Mouse (Mus musculus): ENCODE data around the gene Tstd1. TPM values are rescaled to one million over a fixed set of nuclear protein-coding genes. Genes with fewer than 3 reads are reported as not detected.
A peak's percentile ranks its signal among the peaks of the same experiment; 100 is the strongest.

The Tstd1 gene
- 11.7 and 13.3 TPM in 2 replicates for polyA plus RNA-seq (2015; fragmentation: Nextera tagmentation; extraction: Ambion mirVana)

- H3K9ac ChIP-seq (replicated peaks) = no peak within 1 kb of the TSS
- H3K9me3 ChIP-seq = no peaks in the 10 kb centered on the region
- no peak within 1 kb of the TSS for H3K4me3 ChIP-seq (replicated peaks)
- H3K27me3 ChIP-seq = no peaks in the 10 kb centered on the region
- H3K36me3 ChIP-seq = peaks cover 74% of the 10 kb centered on the region
- peak within 1 kb of the TSS; percentile 63 for H3K27ac ChIP-seq
- 89% methylated on average over 5 of the region's 5 CpGs for WGBS
- H3K4me2 ChIP-seq (replicated peaks) = no peak within 1 kb of the TSS
- H3K4me1 ChIP-seq (replicated peaks) = peaks cover 30% of the 10 kb centered on the region
- ATAC-seq = peak; percentile 19; the same call in 1 of the 2 replicates
Observed at GRCm38 (mm10) chr1:171418660-171419059, at the start of gene Tstd1. TSS of gene Tstd1 (plus strand) at chr1:171418872.

- H3K4me1 ChIP-seq (replicated peaks) = peaks cover 7% of the 10 kb centered on the region; the same call in 1 of the 2 replicates
- WGBS = 39% methylated on average over 20 of the region's 20 CpGs
- no peaks in the 10 kb centered on the region for H3K9me3 ChIP-seq
- no peak within 1 kb of the TSS for H3K9ac ChIP-seq (replicated peaks)
- H3K4me3 ChIP-seq (replicated peaks) = no peak within 1 kb of the TSS
- no peak for ATAC-seq
- H3K27ac ChIP-seq = no peak within 1 kb of the TSS
- peaks cover 17% of the 10 kb centered on the region for H3K27me3 ChIP-seq
- no peaks in the 10 kb centered on the region for H3K36me3 ChIP-seq
- no peak within 1 kb of the TSS for H3K4me2 ChIP-seq (replicated peaks)
Observed at GRCm38 (mm10) chr1:171369845-171370556, 48.7 kb upstream of the Tstd1 start, which contains the start of gene Nectin4. TSS of gene Nectin4 (plus strand) at chr1:171370099.

- Histone ChIP-seq H3K4me3 (replicated peaks) (no peak overlapping the region), H3K27me3 (peaks cover 17% of the 10 kb centered on the region), H3K4me1 (replicated peaks) (peaks cover 7% of the 10 kb centered on the region; the same call in 1 of the 2 replicates), H3K4me2 (replicated peaks) (no peak overlapping the region), H3K9ac (replicated peaks) (no peak overlapping the region), H3K27ac (no peak overlapping the region), H3K9me3 (no peaks in the 10 kb centered on the region), H3K36me3 (no peaks in the 10 kb centered on the region)
- no peak for ATAC-seq
- 49% methylated on average over 3 of the region's 3 CpGs for WGBS
Observed at GRCm38 (mm10) chr1:171372880-171373279, 45.8 kb upstream of the Tstd1 start.

- WGBS = 0% methylated on average over 3 of the region's 4 CpGs
- no peaks in the 10 kb centered on the region for H3K9me3 ChIP-seq
- no peak overlapping the region for H3K4me3 ChIP-seq (replicated peaks)
- no peak overlapping the region for H3K4me2 ChIP-seq (replicated peaks)
- peaks cover 7% of the 10 kb centered on the region; the same call in 1 of the 2 replicates for H3K4me1 ChIP-seq (replicated peaks)
- peaks cover 17% of the 10 kb centered on the region for H3K27me3 ChIP-seq
- no peak overlapping the region for H3K27ac ChIP-seq
- no peak overlapping the region for H3K9ac ChIP-seq (replicated peaks)
- H3K36me3 ChIP-seq = no peaks in the 10 kb centered on the region
- ATAC-seq = 0 out of 2 replicates have a peak, but pooled peaks have one; percentile 24
Observed at GRCm38 (mm10) chr1:171373946-171374345, 44.7 kb upstream of the Tstd1 start.

- Histone ChIP-seq H3K4me2 (replicated peaks) (no peak overlapping the region), H3K4me3 (replicated peaks) (no peak overlapping the region), H3K27me3 (peaks cover 14% of the 10 kb centered on the region), H3K36me3 (no peaks in the 10 kb centered on the region), H3K4me1 (replicated peaks) (peaks cover 19% of the 10 kb centered on the region), H3K27ac (no peak overlapping the region), H3K9ac (replicated peaks) (no peak overlapping the region), H3K9me3 (no peaks in the 10 kb centered on the region)
- 49% methylated on average over 9 of the region's 9 CpGs for WGBS
- ATAC-seq = no peak
Observed at GRCm38 (mm10) chr1:171375646-171376097, 43.0 kb upstream of the Tstd1 start.

GRCm38 (mm10) chr1:171378298-171378697 is 40.4 kb upstream of the Tstd1 start:
- Histone ChIP-seq H3K27me3 (peaks cover 20% of the 10 kb centered on the region), H3K4me3 (replicated peaks) (no peak overlapping the region), H3K9me3 (no peaks in the 10 kb centered on the region), H3K4me2 (replicated peaks) (no peak overlapping the region), H3K27ac (no peak overlapping the region), H3K4me1 (replicated peaks) (peaks cover 20% of the 10 kb centered on the region), H3K36me3 (no peaks in the 10 kb centered on the region), H3K9ac (replicated peaks) (no peak overlapping the region)
- WGBS = 91% methylated on average over 6 of the region's 6 CpGs
- no peak for ATAC-seq

- Histone ChIP-seq H3K4me2 (replicated peaks) (peak overlapping the region; percentile 59), H3K27ac (no peak overlapping the region; the same call in 1 of the 2 replicates), H3K27me3 (peaks cover 25% of the 10 kb centered on the region), H3K4me1 (replicated peaks) (peaks cover 13% of the 10 kb centered on the region), H3K4me3 (replicated peaks) (peak overlapping the region; percentile 38), H3K9ac (replicated peaks) (peak overlapping the region; percentile 60), H3K36me3 (no peaks in the 10 kb centered on the region), H3K9me3 (no peaks in the 10 kb centered on the region)
- ATAC-seq = peak; percentile 88
- WGBS = 2% methylated on average over 31 of the region's 31 CpGs
Observed at GRCm38 (mm10) chr1:171379935-171380599, 38.6 kb upstream of the Tstd1 start.

- ATAC-seq = no peak
- no peak overlapping the region for H3K9ac ChIP-seq (replicated peaks)
- H3K4me2 ChIP-seq (replicated peaks) = no peak overlapping the region
- WGBS = 84% methylated on average over 11 of the region's 11 CpGs
- no peaks in the 10 kb centered on the region for H3K9me3 ChIP-seq
- H3K4me1 ChIP-seq (replicated peaks) = peaks cover 13% of the 10 kb centered on the region
- H3K27ac ChIP-seq = no peak overlapping the region
- H3K36me3 ChIP-seq = no peaks in the 10 kb centered on the region
- H3K4me3 ChIP-seq (replicated peaks) = no peak overlapping the region
- peaks cover 25% of the 10 kb centered on the region for H3K27me3 ChIP-seq
Observed at GRCm38 (mm10) chr1:171382096-171382620, 36.5 kb upstream of the Tstd1 start.

GRCm38 (mm10) chr1:171384361-171384760 is 34.3 kb upstream of the Tstd1 start:
- no peaks in the 10 kb centered on the region for H3K36me3 ChIP-seq
- ATAC-seq = no peak
- H3K27ac ChIP-seq = no peak overlapping the region
- peaks cover 25% of the 10 kb centered on the region for H3K27me3 ChIP-seq
- WGBS = 69% methylated on average over 9 of the region's 9 CpGs
- no peak overlapping the region for H3K9ac ChIP-seq (replicated peaks)
- H3K4me1 ChIP-seq (replicated peaks) = peaks cover 13% of the 10 kb centered on the region
- no peak overlapping the region for H3K4me2 ChIP-seq (replicated peaks)
- H3K9me3 ChIP-seq = no peaks in the 10 kb centered on the region
- no peak overlapping the region for H3K4me3 ChIP-seq (replicated peaks)

GRCm38 (mm10) chr1:171385171-171385570 is 33.5 kb upstream of the Tstd1 start:
- H3K36me3 ChIP-seq = no peaks in the 10 kb centered on the region

GRCm38 (mm10) chr1:171387099-171387498 is 31.6 kb upstream of the Tstd1 start:
- Histone ChIP-seq H3K4me1 (replicated peaks) (no peaks in the 10 kb centered on the region), H3K4me3 (replicated peaks) (no peak overlapping the region), H3K27me3 (peaks cover 10% of the 10 kb centered on the region), H3K4me2 (replicated peaks) (no peak overlapping the region), H3K9me3 (no peaks in the 10 kb centered on the region), H3K36me3 (no peaks in the 10 kb centered on the region), H3K27ac (no peak overlapping the region), H3K9ac (replicated peaks) (no peak overlapping the region; the same call in 1 of the 2 replicates)
- WGBS = 20% methylated on average over 6 of the region's 6 CpGs
- ATAC-seq = 0 out of 2 replicates have a peak, but pooled peaks have one; percentile 19

More at GRCm38 (mm10) chr1:171385171-171385570, 33.5 kb upstream of the Tstd1 start:
- H3K9me3 ChIP-seq = no peaks in the 10 kb centered on the region
- peaks cover 6% of the 10 kb centered on the region; the same call in 1 of the 2 replicates for H3K4me1 ChIP-seq (replicated peaks)
- H3K4me2 ChIP-seq (replicated peaks) = no peak overlapping the region
- no peak overlapping the region for H3K27ac ChIP-seq
- H3K27me3 ChIP-seq = peaks cover 22% of the 10 kb centered on the region
- no peak for ATAC-seq
- H3K9ac ChIP-seq (replicated peaks) = no peak overlapping the region
- 69% methylated on average over 9 of the region's 9 CpGs for WGBS
- no peak overlapping the region for H3K4me3 ChIP-seq (replicated peaks)

Data from midbrain, embryonic 13.5 days (tissue).